Mouse (Mus musculus) limb, embryonic 11.5 days (tissue): ENCODE data around the gene 1700093K21Rik. TPM values are rescaled to one million over a fixed set of nuclear protein-coding genes. Genes with fewer than 3 reads are reported as not detected.
"Not testable (repeated sequence)": the region's sequence is repeated elsewhere in the genome, so short reads cannot be mapped to it uniquely, and the experiment has no call there.

Experiments used
- ATAC-seq: fragments of 200-750 bp; cut with Nextera tagmentation; 2 replicates; pipeline ENCODE4 v1.8.0; 2017; ENCODE audit warnings: low read depth; ENCODE audit not compliant: insufficient number of reproducible peaks, low FRiP score, low TSS enrichment
- DNase-seq: peaks from one replicate; pipeline ENCODE4 v3.0.0-alpha.2; 2015; ENCODE audit warnings: low spot score
- H3K27ac ChIP-seq: fragments of 300-500 bp; sonication (generic); replicated peaks from 2 replicates; pipeline ENCODE4 v1.5.1; 2014; ENCODE audit warnings: low read depth, mild to moderate bottlenecking, low read length
- H3K27me3 ChIP-seq: fragments of 300-500 bp; sonication (generic); 2 replicates; pipeline ENCODE4 v1.6.1; 2014; ENCODE audit warnings: mild to moderate bottlenecking, low read length, mixed read lengths; ENCODE audit not compliant: control insufficient read depth, insufficient read depth
- H3K36me3 ChIP-seq: fragments of 300-500 bp; sonication (generic); 2 replicates; pipeline ENCODE4 v1.6.1; 2014; ENCODE audit warnings: mild to moderate bottlenecking, low read length, moderate library complexity, mixed read lengths; ENCODE audit not compliant: control insufficient read depth, insufficient read depth
- H3K4me1 ChIP-seq: fragments of 300-500 bp; sonication (generic); 2 replicates; pipeline ENCODE4 v1.6.1; 2014; ENCODE audit warnings: low read length, mixed read lengths; ENCODE audit not compliant: control insufficient read depth, insufficient read depth
- H3K4me2 ChIP-seq: fragments of 300-500 bp; sonication (generic); 2 replicates; pipeline ENCODE4 v1.6.1; 2014; ENCODE audit warnings: low read depth, mild to moderate bottlenecking, moderate library complexity; ENCODE audit not compliant: severe bottlenecking
- H3K4me3 ChIP-seq: fragments of 300-500 bp; sonication (generic); 2 replicates; pipeline ENCODE4 v1.5.1; 2014; ENCODE audit warnings: low read depth, low read length
- H3K9ac ChIP-seq: fragments of 300-500 bp; sonication (generic); 2 replicates; pipeline ENCODE4 v1.6.1; 2014; ENCODE audit warnings: mild to moderate bottlenecking, low read length
- H3K9me3 ChIP-seq: fragments of 300-500 bp; sonication (generic); 2 replicates; pipeline ENCODE4 v1.6.1; 2016; ENCODE audit warnings: low read length; ENCODE audit not compliant: control insufficient read depth
- WGBS: fragments of 180-500 bp; shearing (Covaris S2); extraction: QIAGEN DNeasy Blood & Tissue Kit; methylation state at CpG from one replicate; pipeline ENCODE4 v1.1.7; 2014; 5-methylcytosine and 5-hydroxymethylcytosine counted together
- polyA plus RNA-seq: library from polyadenylated mRNA; unstranded; fragments of >200 nt; fragmentation: Nextera tagmentation; extraction: Ambion mirVana; gene quantifications from 2 replicates; pipeline ENCODE4 v1.2.1, GENCODE M21; 2014

1700093K21Rik gene
- polyA plus RNA-seq, 1 experiment from 2014 or later = not detected

GRCm38 (mm10) chr11:23504801-23505200 is 16.2 kb downstream of the 1700093K21Rik start:
- H3K4me1 ChIP-seq, H3K36me3 ChIP-seq, DNase-seq, H3K9ac ChIP-seq, H3K27me3 ChIP-seq, H3K9me3 ChIP-seq, H3K4me3 ChIP-seq, ATAC-seq, H3K27ac ChIP-seq, H3K4me2 ChIP-seq: not testable (repeated sequence)
- 75% methylated on average over 5 of the region's 5 CpGs for WGBS

DNA sequence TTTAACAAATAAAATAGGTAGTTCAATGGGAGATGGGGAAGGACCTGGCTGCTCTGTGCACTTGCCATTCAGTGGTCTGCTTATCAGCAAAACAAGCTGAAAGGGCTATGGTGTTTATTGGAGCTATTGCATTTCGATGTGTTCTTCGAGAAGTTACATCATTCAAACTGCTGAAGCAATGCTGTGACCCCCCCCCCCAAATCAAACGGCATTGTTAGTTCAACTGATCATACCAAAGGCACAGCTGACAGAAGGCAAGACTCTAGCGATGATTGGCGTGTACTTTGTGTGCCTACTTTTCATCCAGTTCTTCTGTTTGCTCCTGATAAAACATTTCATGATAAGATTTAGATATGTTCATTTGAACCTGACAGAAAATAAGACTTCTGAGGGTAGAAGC is 22.3 kb downstream of the 1700093K21Rik start:
- ATAC-seq = 0 out of 2 replicates have a peak, but pooled peaks have one; percentile 0
- 73% methylated on average over 5 of the region's 5 CpGs for WGBS
- H3K36me3 ChIP-seq = peaks cover 7% of the 10 kb centered on the region

DNA sequence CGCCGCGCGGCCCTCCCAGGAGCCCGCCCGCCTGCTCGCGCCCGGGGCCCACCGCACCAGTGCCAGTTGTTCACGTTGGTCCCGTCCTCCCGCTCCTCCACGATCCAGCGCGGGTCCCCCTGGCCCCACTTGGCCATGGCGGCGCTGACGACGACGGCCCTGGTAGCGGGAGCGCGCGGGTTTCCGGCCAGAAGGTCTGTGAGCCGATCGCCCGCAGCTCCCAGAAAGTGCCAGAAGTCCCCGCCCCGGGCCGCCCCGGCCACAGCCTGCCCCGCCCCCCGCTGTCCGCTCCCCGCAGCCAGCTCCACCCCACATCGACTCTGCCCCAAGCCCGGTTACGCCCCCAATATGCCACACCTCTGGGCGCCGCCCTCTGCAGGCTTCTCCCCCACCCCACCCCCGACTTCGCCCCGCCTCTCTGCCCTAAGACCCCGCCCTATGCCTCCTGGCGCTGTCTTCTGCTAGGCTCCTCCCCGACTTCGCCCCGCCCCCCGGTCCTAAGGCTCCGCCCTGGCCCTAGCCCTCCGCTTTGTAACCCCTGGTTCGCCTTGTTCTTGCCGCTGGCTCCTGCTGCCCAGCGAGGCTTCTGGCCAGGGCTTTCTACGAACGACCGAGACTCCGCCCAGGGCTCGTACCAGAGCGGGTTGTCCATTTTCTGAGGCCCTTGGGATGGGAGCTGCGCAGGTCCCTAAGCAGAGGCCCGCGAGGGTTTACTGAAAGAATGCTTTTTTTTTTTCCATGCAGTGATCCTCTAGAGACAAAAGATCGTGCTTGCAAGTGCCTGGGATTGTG is 23.0 kb downstream of the 1700093K21Rik start, which contains the start of gene Ahsa2:
Gene Ahsa2 (minus strand): TSS at position 313 of the 792 bp plus-strand sequence.
- peak within 1 kb of the TSS; percentile 87 for H3K9ac ChIP-seq
- DNase-seq = peak; percentile 98
- WGBS = under 1% methylated on average over 54 of the region's 66 CpGs
- H3K36me3 ChIP-seq = peaks cover 11% of the 10 kb centered on the region
- H3K4me1 ChIP-seq = 0 out of 2 replicates have a peak, but pooled peaks cover 17% of the 10 kb centered on the region
- ATAC-seq = peak; percentile 94
- no peaks in the 10 kb centered on the region for H3K27me3 ChIP-seq
- H3K4me2 ChIP-seq = peak within 1 kb of the TSS; percentile 91
- peak within 1 kb of the TSS; percentile 91 for H3K27ac ChIP-seq
- no peaks in the 10 kb centered on the region for H3K9me3 ChIP-seq
- peak within 1 kb of the TSS; percentile 70 for H3K4me3 ChIP-seq

More for the DNA sequence above, 22.3 kb downstream of the 1700093K21Rik start:
- Histone ChIP-seq H3K9me3 (no peaks in the 10 kb centered on the region), H3K4me3 (peak overlapping the region; percentile 22; the same call in 1 of the 2 replicates), H3K9ac (peak overlapping the region; percentile 52; the same call in 1 of the 2 replicates), H3K4me2 (peak overlapping the region; percentile 51), H3K27me3 (no peaks in the 10 kb centered on the region), H3K4me1 (0 out of 2 replicates have a peak, but pooled peaks cover 17% of the 10 kb centered on the region), H3K27ac (peak overlapping the region; percentile 72; the same call in 1 of the 2 replicates)
- no peak for DNase-seq

DNA sequence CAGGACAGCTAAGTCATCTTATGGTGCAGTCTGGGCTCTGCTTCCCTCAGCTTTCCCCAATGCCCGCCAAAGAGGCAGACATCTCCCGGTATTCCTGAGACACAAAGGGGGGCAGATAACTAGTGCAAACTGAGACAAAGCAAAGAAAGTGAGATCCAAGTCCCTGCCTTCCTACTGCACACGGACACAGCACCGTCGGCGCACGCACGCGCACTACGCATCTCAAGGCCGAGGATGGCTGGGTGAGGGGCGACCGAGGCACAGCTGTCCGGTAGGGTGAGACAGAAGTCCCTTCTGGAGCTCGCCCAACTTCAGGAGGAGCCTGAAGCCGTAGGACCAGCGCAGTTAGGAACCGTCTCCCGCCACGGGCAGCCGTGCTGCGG is 23.6 kb downstream of the 1700093K21Rik start:
- no peaks in the 10 kb centered on the region for H3K9me3 ChIP-seq
- peak overlapping the region; percentile 91 for H3K27ac ChIP-seq
- ATAC-seq (peak; percentile 80), DNase-seq (peak; percentile 78)
- peak overlapping the region; percentile 70 for H3K4me3 ChIP-seq
- H3K27me3 ChIP-seq = no peaks in the 10 kb centered on the region
- peak overlapping the region; percentile 91 for H3K4me2 ChIP-seq
- under 1% methylated on average over 22 of the region's 22 CpGs for WGBS
- peak overlapping the region; percentile 87 for H3K9ac ChIP-seq
- H3K36me3 ChIP-seq = peaks cover 15% of the 10 kb centered on the region
- 0 out of 2 replicates have a peak, but pooled peaks cover 17% of the 10 kb centered on the region for H3K4me1 ChIP-seq

DNA sequence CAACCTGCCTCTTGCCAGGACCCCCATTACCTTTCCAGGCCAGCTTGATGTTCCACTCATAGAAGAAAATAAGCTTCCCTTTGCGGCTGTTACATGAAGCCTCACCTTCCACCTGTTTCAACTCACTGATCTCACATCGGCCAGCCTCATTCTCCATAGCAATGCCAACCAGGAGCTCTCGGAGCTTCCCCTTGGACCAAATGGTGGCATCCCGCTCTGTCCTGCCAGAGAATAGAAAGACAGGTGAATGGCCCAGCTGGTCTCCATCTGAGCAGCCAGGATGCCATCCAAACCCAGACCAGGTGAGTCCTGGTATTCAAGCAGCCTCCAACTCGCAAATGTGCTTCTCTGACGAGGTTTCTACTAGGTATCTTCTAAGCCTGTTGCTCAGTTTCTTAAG is 24.3 kb downstream of the 1700093K21Rik start:
- Histone ChIP-seq H3K4me2 (peak overlapping the region; percentile 91), H3K9ac (peak overlapping the region; percentile 87), H3K4me1 (0 out of 2 replicates have a peak, but pooled peaks cover 17% of the 10 kb centered on the region), H3K4me3 (peak overlapping the region; percentile 70), H3K9me3 (no peaks in the 10 kb centered on the region), H3K27me3 (no peaks in the 10 kb centered on the region), H3K27ac (no peak overlapping the region), H3K36me3 (peaks cover 15% of the 10 kb centered on the region)
- ATAC-seq = no peak
- WGBS = 58% methylated on average over 6 of the region's 6 CpGs
- no peak for DNase-seq

GRCm38 (mm10) chr11:23495231-23495630 is 25.7 kb downstream of the 1700093K21Rik start:
- no peak overlapping the region for H3K9ac ChIP-seq
- H3K27me3 ChIP-seq = no peaks in the 10 kb centered on the region
- peaks cover 26% of the 10 kb centered on the region for H3K36me3 ChIP-seq
- 81% methylated on average over 6 of the region's 6 CpGs for WGBS
- no peak overlapping the region for H3K27ac ChIP-seq
- ATAC-seq = no peak
- no peaks in the 10 kb centered on the region for H3K9me3 ChIP-seq
- 0 out of 2 replicates have a peak, but pooled peaks cover 17% of the 10 kb centered on the region for H3K4me1 ChIP-seq
- H3K4me3 ChIP-seq = no peak overlapping the region
- no peak overlapping the region for H3K4me2 ChIP-seq
- no peak for DNase-seq

DNA sequence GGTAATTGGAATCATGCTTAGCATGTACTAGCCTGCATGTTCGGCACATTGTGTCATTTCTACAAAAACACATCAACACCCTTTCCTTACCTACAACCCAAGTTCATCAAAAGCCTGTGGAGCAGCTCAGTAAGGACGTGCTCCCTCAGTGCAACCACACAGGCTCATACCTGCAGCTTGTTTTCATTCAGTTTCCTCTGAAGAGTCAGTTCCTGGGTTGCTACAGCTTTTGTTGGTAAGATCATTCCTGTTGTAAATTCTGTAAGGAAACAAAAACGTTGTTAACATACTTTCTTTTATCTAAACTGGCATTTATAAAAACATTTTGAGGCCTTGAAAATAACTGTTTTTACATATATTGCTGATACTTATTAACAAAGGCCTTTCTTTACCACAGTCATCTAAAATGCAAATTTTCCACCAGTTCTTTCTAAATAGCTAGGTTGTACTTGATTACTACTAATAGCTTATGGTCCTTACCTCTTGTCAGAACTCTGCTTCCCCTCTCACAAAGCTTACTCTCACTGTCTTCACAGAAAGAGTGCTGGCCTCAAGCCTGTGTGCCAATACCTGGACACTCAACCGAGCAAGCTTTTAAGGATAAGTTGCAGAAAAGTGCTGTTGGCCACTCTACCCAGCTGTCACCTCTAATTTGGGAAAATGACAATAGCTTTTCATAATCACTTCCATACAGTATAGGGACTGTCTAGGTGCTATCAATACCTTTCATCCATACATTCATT is 28.7 kb downstream of the 1700093K21Rik start:
- no peak overlapping the region for H3K4me3 ChIP-seq
- no peak for DNase-seq
- H3K9me3 ChIP-seq = no peaks in the 10 kb centered on the region
- no peak overlapping the region for H3K9ac ChIP-seq
- 90% methylated on average over 4 of the region's 4 CpGs for WGBS
- H3K4me1 ChIP-seq = 0 out of 2 replicates have a peak, but pooled peaks cover 17% of the 10 kb centered on the region
- no peaks in the 10 kb centered on the region for H3K27me3 ChIP-seq
- H3K4me2 ChIP-seq = no peak overlapping the region
- H3K27ac ChIP-seq = no peak overlapping the region
- H3K36me3 ChIP-seq = peaks cover 31% of the 10 kb centered on the region
- no peak for ATAC-seq

DNA sequence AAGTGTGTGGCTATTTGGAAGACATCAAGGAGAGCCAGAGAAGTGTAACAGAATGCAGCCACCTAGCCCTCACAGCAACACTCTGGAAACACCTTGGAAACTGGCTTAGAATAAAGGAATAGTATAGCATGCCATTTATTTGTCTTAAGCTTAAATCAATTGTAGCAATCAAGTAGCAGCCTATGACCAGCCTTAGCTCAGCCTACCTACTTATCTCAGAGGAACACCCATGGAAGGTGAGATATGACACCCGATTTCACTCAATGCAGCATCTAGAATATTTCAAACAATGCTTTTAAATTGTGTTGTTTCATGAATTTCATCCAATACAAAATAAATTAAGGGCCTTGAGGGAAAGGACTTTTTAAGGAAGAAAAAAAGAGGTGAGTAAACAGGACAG is 31.0 kb downstream of the 1700093K21Rik start:
- Histone ChIP-seq H3K27ac (no peak overlapping the region), H3K4me3 (no peak overlapping the region), H3K4me1 (0 out of 2 replicates have a peak, but pooled peaks cover under 1% of the 10 kb centered on the region), H3K4me2 (no peak overlapping the region), H3K9ac (no peak overlapping the region), H3K9me3 (no peaks in the 10 kb centered on the region), H3K27me3 (no peaks in the 10 kb centered on the region), H3K36me3 (peaks cover 29% of the 10 kb centered on the region)
- DNase-seq = no peak
- ATAC-seq = no peak
- WGBS = 88% methylated on average over 1 of the region's 1 CpGs
